Comparison of ENCODE assay signal across 20 mouse cellular contexts in genomic region chr13:50328614-50329013, GRCm38 (mm10).
DNase-seq lines count a peak whose midpoint lies in the region; ATAC-seq and TF ChIP-seq lines count a peak whose summit lies in the region.
"Had no signal": no experiment of that assay in that cellular context is flagged by ENCODE, and none has a peak within 500 bp of the region (broad histone marks: within the 10 kb centered on the region; RNA-seq: fewer than 3 reads in every experiment).

No protein-coding gene starts in this region.

- no peaks in the 10 kb centered on the region for H3K27me3 ChIP-seq in kidney, postnatal 0 days (ENCODE audit: insufficient read depth, low read length)
- H3K27me3 ChIP-seq: embryonic facial prominence, embryonic 15.5 days; heart, embryonic 13.5 days; hindbrain, embryonic 13.5 days; intestine, embryonic 15.5 days; limb, embryonic 15.5 days; lung, embryonic 15.5 days; neural tube, embryonic 12.5 days; stomach, embryonic 15.5 days had no signal

- ATAC-seq in kidney, postnatal 0 days (replicated peaks; ENCODE audit: low FRiP score, low read depth) = no peak
- no peak for ATAC-seq in activated CD4-positive, CD25-positive, alpha-beta regulatory T cell, adult 4 months
- ATAC-seq: intestine, embryonic 15.5 days had no signal

- H3K9me3 ChIP-seq in kidney, postnatal 0 days (replicated peaks; ENCODE audit: low read length) = no peaks in the 10 kb centered on the region
- H3K9me3 ChIP-seq: embryonic facial prominence, embryonic 15.5 days; heart, embryonic 13.5 days; hindbrain, embryonic 13.5 days; intestine, embryonic 15.5 days; limb, embryonic 15.5 days; lung, embryonic 15.5 days; neural tube, embryonic 12.5 days; stomach, embryonic 15.5 days had no signal

- H3K36me3 ChIP-seq in kidney, postnatal 0 days (ENCODE audit: insufficient read depth, low read length) = no peaks in the 10 kb centered on the region
- H3K36me3 ChIP-seq: embryonic facial prominence, embryonic 15.5 days; heart, embryonic 13.5 days; hindbrain, embryonic 13.5 days; intestine, embryonic 15.5 days; limb, embryonic 15.5 days; lung, embryonic 15.5 days; neural tube, embryonic 12.5 days; stomach, embryonic 15.5 days had no signal

- H3K27ac ChIP-seq in kidney, postnatal 0 days = no peak overlapping the region
- H3K27ac ChIP-seq: embryonic facial prominence, embryonic 15.5 days; heart, embryonic 13.5 days; hindbrain, embryonic 13.5 days; intestine, embryonic 15.5 days; limb, embryonic 15.5 days; lung, embryonic 15.5 days; neural tube, embryonic 12.5 days; stomach, embryonic 15.5 days had no signal

- 76% methylated on average over 4 of the region's 4 CpGs for WGBS in kidney, postnatal 0 days

- H3K4me2 ChIP-seq in kidney, postnatal 0 days (ENCODE audit: low read length) = no peak overlapping the region
- H3K4me2 ChIP-seq: embryonic facial prominence, embryonic 15.5 days; heart, embryonic 13.5 days; hindbrain, embryonic 13.5 days; intestine, embryonic 15.5 days; limb, embryonic 15.5 days; lung, embryonic 15.5 days; midbrain, embryonic 11.5 days; neural tube, embryonic 12.5 days; stomach, embryonic 15.5 days had no signal

- no peak overlapping the region for H3K9ac ChIP-seq in kidney, postnatal 0 days (ENCODE audit: low read depth, low read length)
- H3K9ac ChIP-seq: embryonic facial prominence, embryonic 15.5 days; heart, embryonic 13.5 days; hindbrain, embryonic 13.5 days; intestine, embryonic 15.5 days; limb, embryonic 15.5 days; lung, embryonic 15.5 days; neural tube, embryonic 12.5 days; stomach, embryonic 15.5 days had no signal

- H3K4me3 ChIP-seq in kidney, postnatal 0 days (replicated peaks; ENCODE audit: low read depth, low read length) = no peak overlapping the region
- H3K4me3 ChIP-seq: embryonic facial prominence, embryonic 15.5 days; heart, embryonic 13.5 days; hindbrain, embryonic 13.5 days; intestine, embryonic 15.5 days; limb, embryonic 15.5 days; lung, embryonic 15.5 days; neural tube, embryonic 12.5 days; stomach, embryonic 15.5 days had no signal

- no peaks in the 10 kb centered on the region for H3K4me1 ChIP-seq in kidney, postnatal 0 days (replicated peaks; ENCODE audit: insufficient read depth, low read length)
- H3K4me1 ChIP-seq: embryonic facial prominence, embryonic 15.5 days; heart, embryonic 13.5 days; hindbrain, embryonic 13.5 days; intestine, embryonic 15.5 days; limb, embryonic 15.5 days; lung, embryonic 15.5 days; neural tube, embryonic 12.5 days; stomach, embryonic 15.5 days had no signal

- DNase-seq in adrenal gland, postnatal 10 days = peak; percentile 3
- DNase-seq in adrenal gland, adult 18-20 months (ENCODE audit: low spot score in 2 of 2) = no peak
- DNase-seq in kidney, postnatal 0 days (ENCODE audit: low spot score) = no peak
- no peak for DNase-seq in kidney, adult 11 months
- DNase-seq in retina, postnatal 1 day = peak; percentile 3
- DNase-seq in retina, embryonic 14.5 days (ENCODE audit: low spot score) = no peak
- DNase-seq in brain, adult 2 months (ENCODE audit: low read depth, low spot score) = peak; percentile 2
- DNase-seq: cerebellum, adult 8-10 months; layer of hippocampus, postnatal 36 days; right cerebral cortex, postnatal 25 days had no signal

- TF ChIP-seq CTCF in kidney, postnatal 0 days (IDR thresholded peaks at IDR 0.05; ENCODE audit: low read depth) = 0 out of 2 replicates have a peak, but pooled peaks have one; percentile 12

Comparison
In these comparisons a context has a peak if more than half of its experiments do, and no peak if none do; other contexts are left out.
1. DNase-seq: peak in adrenal gland, postnatal 10 days (single experiment), retina, postnatal 1 day (single experiment) and brain, adult 2 months (single experiment); none in adrenal gland, adult 18-20 months (0 of 2), kidney, postnatal 0 days (single experiment), kidney, adult 11 months (single experiment) and retina, embryonic 14.5 days (single experiment).